Mouse (Mus musculus): Measurements from ENCODE around the gene Atp5g2. TPM values are rescaled to one million over a fixed set of nuclear protein-coding genes. Genes with fewer than 3 reads are reported as not detected.

Atp5g2 gene
- total RNA-seq, 1 experiment from 2014 or later: 13.8 TPM

Small RNAs within 50 kb of the gene (microRNA-seq; reads per million reads assigned to microRNA genes)
- 0.36 to 1.0 reads per million in 2 experiments for gene Mir688

Other genes starting within 250 kb of the Atp5g2 start
- gene Amhr2, start 227.0 kb downstream of the Atp5g2 start, total RNA-seq (2021): 1.4 and 1.9 TPM in 2 replicates
- gene Prr13, start 213.3 kb downstream of the Atp5g2 start, total RNA-seq (2021): 100 and 158 TPM in 2 replicates
- gene Pcbp2, start 201.8 kb downstream of the Atp5g2 start, total RNA-seq (2021): 747 and 809 TPM in 2 replicates
- gene Gm10337, start 168.6 kb downstream of the Atp5g2 start, total RNA-seq (2021): not detected in 2 replicates
- gene Map3k12, start 155.3 kb downstream of the Atp5g2 start, total RNA-seq (2021): 8.1 and 12.0 TPM in 2 replicates
- 42.4 and 48.9 TPM in 2 replicates for gene Tarbp2, start 154.2 kb downstream of the Atp5g2 start, total RNA-seq (2021)
- 3.4 and 6.6 TPM in 2 replicates for gene Npff, start 147.4 kb downstream of the Atp5g2 start, total RNA-seq (2021)
- 2.2 TPM in 1 of 2 replicates, not detected in the other for gene Gm28047, start 47.3 kb downstream of the Atp5g2 start, total RNA-seq (2021)
- gene Atf7, start 46.9 kb downstream of the Atp5g2 start, total RNA-seq (2021): 78.0 and 81.1 TPM in 2 replicates
- 105 and 147 TPM in 2 replicates for gene Calcoco1, start 49.8 kb upstream of the Atp5g2 start, total RNA-seq (2021)
- gene Hoxc13, start 248.8 kb upstream of the Atp5g2 start, total RNA-seq (2021): not detected in 2 replicates